Mouse (Mus musculus) retina, embryonic 14.5 days (tissue): ENCODE measurements at regions not wholly inside any gene's neighbourhood (a gene's known extent, or its start where the extent isn't known, plus 50 kb on each side); places are given as distances from the start of the nearest gene placed in this dataset.
A peak's percentile ranks its signal among the peaks of the same experiment; 100 is the strongest.

Experiments
- DNase-seq: peaks from one replicate; pipeline ENCODE4 v3.0.0-alpha.2; 2015; ENCODE audit warnings: low spot score

GRCm38 (mm10) chr3:16941146-16941545 lies 934.9 kb upstream of the Gm5150 start:
- DNase-seq, result no peak

DNA sequence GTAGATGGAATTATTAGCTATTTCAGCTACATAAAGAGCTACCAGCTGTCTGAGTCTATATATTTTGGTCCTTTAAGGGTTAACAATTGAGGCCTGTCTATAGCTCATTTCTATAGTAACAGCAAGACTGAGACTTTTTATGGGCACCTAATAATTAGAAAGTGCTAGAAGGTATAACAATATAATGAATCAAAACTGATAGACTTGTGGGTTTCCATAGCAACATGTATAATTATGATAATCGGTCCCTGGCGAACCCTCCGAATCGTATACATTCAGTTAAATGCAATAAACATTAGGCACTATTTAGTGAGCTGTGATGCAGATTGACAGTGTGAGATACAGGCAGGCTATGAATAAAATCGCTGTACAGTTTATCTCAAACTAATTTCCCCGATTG lies 933.3 kb upstream of the Gm5150 start:
- no peak for DNase-seq

GRCm38 (mm10) chr3:16939127-16939526 lies 932.9 kb upstream of the Gm5150 start:
- no peak for DNase-seq

- DNase-seq, result no peak
Measured at GRCm38 (mm10) chr3:16938491-16939001, 932.3 kb upstream of the Gm5150 start.

GRCm38 (mm10) chr3:16930299-16930698 lies 924.1 kb upstream of the Gm5150 start:
- peak; percentile 22 for DNase-seq

GRCm38 (mm10) chr3:16929846-16930245 lies 923.6 kb upstream of the Gm5150 start:
- DNase-seq, result no peak

DNA sequence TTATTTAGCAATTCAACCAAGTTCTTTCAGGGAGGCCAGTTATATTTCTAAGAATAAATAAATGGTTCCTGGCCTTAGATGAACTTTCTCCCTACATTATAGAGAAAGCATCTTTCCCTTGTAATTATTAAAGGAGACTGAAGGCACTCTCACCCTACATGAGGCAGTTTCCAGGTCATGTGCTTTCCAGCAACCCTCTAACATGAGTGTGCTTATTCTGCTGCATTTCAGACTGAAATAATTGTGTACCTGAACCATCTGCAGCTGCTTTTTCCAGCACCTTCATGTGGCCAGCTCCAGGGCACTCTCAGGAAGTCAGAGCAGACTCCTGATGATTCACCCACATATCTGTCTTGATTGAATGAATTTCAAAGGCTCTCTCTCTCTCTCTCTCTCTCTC lies 917.8 kb upstream of the Gm5150 start:
- no peak for DNase-seq

- DNase-seq, result no peak
Measured at GRCm38 (mm10) chr3:16923234-16923914, 917.1 kb upstream of the Gm5150 start.

DNA sequence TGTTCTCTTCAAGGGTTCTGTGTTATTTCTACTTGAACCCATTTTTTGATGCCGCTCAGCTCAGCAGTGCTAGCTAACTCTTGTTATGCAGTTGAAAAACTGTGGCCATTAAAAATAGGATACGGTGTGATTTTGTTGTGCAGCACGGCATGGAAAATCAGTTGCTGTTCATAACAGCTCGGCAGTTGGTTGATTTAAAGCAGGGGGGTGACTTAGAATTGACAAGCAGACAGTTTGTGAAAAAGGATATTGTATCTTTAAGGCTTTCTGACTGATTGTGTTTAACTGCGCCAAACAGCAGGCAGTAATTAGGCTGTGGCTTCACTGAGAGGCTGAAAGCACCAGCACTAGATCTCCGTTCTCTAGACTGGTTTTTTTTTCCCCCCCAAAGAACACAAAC lies 915.1 kb upstream of the Gm5150 start:
- peak; percentile 17 for DNase-seq

DNA sequence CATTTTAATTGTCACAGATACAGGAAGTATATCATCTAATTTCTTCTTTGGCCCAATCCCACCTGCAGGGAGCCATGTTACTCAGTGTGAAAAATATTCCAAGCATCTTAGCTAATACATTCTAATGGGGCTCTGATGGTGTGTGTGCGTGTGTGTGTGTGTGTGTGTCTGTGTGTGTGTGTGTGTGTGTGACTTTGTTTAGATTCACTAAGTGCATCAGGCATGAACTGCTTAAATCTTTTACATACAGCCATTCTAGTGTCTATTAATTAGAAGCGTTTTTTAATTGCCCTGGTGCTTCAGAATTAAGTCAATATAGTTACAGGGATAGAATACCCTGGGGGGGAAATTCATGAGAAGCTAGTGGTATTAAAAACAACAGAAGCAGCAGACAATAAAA lies 912.1 kb upstream of the Gm5150 start:
- no peak for DNase-seq

- no peak for DNase-seq
Measured at GRCm38 (mm10) chr3:16916072-16916403, 909.8 kb upstream of the Gm5150 start.

- DNase-seq, result no peak
Measured at GRCm38 (mm10) chr3:16915389-16916071, 909.3 kb upstream of the Gm5150 start.

DNA sequence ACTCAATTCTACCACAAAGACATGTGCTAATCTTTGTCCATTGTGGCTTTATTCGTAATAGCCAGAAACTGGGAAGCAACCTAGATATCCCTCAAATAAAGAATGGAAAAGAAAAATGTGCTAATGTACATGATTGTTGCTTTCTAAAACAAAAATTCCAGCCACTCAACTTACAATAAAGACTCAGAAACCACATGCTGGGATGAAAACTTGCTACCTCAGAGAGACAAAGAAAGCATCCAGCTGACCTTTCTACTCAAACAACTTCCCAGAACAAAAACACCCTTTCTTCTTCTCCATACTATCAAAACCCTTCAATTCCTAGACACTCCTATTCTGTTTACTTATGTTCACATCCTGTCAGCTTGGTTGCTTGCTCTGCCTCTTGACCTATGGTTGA lies 881.9 kb upstream of the Gm5150 start:
- DNase-seq, result no peak

DNA sequence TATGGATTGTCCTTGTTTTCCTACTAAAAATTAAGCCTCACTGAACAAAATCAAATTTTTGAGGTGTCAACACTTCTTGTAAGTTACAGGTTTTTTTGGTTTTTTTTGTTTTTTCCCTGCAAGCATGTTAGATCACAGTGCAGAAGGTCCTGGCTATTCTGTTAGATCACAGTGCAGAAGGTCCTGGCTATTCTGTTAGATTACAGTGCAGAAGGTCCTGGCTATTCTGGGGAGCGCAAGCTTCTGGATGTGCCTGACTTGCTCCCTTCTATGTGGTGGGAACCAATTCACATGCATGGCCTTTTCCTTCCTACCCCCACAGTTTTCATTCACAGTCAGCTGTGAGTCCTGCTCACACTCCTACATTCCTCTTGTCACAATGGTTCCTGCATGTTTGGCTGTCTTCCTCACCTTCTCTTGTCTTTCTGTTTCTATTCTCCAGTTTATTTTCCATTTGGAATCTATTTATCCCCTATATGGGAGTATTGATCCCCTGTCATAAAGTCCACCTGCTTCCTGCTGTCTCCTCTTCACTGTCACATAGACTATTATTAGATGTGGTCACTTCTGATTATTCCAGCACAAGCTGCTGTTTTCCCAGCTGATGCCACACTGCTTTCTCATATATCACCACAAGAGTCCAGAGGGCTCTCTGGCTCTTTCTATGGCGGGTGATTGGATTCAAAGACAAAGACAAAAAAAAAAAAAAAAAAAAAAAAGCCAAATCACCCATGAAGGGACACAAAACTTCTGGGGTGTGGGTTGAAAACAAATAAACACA lies 866.3 kb upstream of the Gm5150 start:
- DNase-seq, result no peak

GRCm38 (mm10) chr3:16860034-16860433 lies 853.8 kb upstream of the Gm5150 start:
- DNase-seq, result no peak

DNA sequence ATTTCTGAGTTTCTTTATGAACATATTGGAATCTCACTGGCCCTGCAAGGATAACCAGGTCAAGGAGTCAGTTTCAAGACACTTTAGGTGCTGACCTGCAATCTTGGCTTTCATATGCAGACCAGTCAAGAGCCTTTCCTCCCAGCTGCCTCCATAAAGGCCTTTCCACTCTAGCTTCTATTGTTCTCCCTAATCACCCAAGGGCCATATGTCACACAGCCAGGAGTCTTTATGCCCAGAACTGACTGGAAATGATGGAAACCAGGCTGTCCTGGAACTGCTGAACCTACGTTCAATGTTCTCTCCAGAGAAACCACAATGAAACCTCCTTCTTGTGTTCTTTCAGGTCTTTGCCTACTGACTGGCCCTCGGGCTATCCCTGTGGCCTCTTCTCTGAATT lies 852.7 kb upstream of the Gm5150 start:
- peak; percentile 41 for DNase-seq

DNA sequence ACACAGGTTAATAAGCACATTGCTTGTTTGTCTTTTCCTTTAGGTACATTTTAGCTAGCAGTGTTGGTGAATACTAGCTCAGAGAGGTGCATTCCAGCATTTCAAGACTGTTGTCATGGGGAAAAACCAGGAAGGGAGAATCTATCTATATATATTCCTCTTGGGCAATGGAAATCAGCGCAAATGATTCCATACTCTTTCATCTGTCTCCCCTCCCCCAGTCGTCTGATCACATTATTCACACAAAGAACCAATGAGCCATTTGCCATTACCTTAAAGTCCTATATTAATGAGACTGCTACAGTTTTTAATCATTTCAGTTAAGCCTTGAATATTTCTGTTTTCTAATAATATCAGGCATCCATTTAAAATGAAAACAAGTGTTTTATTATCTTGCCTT lies 849.0 kb upstream of the Gm5150 start:
- no peak for DNase-seq

GRCm38 (mm10) chr3:16853992-16854391 lies 847.8 kb upstream of the Gm5150 start:
- peak; percentile 52 for DNase-seq

- DNase-seq, result peak; percentile 67
Measured at GRCm38 (mm10) chr3:16846785-16847520, 840.7 kb upstream of the Gm5150 start.

GRCm38 (mm10) chr3:16820536-16820935 lies 814.3 kb upstream of the Gm5150 start:
- no peak for DNase-seq

GRCm38 (mm10) chr3:16819218-16820122 lies 813.2 kb upstream of the Gm5150 start:
- peak; percentile 41 for DNase-seq
